Mouse (Mus musculus): ENCODE data around the gene Zfp800. TPM values are rescaled to one million over a fixed set of nuclear protein-coding genes. Genes with fewer than 3 reads are reported as not detected.

The Zfp800 gene
- polyA plus RNA-seq (2017; shearing (Covaris generic)) = 38.6 TPM

DNA sequence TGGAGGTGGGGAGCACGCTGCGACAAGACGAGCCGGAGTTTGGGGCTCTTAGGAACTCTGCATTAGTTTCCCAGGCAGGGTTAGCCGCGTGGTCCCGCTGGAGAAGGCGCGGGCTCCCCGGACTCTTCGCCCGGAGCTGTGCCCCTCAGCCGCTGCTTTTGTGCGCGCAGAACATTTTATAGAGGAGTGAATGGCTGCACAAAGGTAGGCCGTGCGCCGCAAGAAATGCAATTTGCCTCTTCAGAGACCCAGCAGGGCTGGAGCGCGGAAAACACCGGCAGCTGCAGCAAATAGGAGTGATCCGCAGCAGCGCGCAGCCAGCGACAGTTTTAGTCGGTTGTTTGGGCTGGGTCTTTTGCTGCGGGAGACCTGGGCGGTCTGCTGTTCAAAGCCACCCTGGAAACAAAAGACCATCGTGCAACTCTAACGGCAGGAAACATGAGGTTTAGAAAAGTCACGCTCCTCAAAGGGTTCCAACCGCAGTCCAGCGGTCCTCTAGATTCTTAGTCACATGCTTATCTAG, at the start of gene Zfp800:
TSS of gene Zfp800 (minus strand) at position 325 of the 523 bp plus-strand sequence.

DNA sequence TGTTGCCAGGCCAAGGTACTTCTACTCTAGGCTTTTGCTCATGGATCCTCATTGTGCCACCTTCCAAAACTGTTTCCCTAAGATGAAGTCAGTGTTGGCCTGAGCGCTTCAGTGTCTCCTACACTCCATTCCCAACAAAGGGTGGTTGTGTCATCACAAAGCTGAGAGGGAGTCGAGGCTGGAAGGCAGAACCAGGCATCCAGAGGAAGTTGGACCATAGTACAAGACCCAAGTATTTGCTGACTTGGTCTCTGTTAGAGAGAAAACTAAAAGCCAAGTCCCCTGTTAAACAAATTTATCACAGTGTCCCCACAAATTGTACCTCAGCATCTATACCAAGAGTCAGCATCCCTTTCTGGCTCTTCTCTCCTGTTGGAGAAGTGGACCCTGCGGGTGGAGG, 30.5 kb upstream of the Zfp800 start, which contains the start of gene Gcc1:
TSS of gene Gcc1 (minus strand) at position 101 of the 400 bp plus-strand sequence.

DNA sequence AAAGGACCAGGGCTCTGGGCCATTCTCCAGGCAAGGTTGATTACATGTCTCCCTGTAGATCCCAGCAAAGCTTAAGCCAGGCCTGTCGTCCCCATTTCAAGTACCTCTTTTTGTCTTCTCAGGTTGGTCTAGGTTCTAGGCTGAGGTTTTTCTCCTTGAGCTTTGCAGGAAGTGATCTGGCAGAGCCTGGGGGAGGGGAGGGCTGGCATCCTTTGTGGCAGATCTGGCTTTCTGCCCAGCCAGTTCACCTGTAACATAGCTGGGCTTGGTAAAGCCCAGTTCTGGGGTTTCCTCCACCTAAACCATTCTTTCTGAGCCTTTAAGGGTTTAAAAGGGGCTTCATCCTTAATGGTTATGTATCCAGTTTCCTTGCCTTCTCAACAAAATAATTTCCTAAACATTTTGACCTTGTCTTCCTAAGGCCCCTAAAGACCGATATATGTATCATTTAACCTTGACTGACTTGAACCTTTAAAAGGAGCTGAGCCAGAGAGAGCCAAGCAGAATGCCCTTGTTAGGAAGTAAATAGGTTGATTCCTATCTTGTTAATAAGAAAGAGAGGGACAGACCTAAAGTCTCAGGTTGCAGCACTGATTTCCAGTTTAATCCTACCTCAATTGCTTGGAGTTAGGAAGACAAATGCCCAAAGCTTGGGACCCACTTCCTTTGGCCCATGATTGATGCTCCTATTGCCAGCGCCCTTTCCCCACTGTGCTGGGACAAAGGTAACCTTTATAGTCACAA, 29.5 kb upstream of the Zfp800 start, which contains the start of gene Fscn3:
TSS of gene Fscn3 (plus strand) at position 694 of the 744 bp plus-strand sequence.

DNA sequence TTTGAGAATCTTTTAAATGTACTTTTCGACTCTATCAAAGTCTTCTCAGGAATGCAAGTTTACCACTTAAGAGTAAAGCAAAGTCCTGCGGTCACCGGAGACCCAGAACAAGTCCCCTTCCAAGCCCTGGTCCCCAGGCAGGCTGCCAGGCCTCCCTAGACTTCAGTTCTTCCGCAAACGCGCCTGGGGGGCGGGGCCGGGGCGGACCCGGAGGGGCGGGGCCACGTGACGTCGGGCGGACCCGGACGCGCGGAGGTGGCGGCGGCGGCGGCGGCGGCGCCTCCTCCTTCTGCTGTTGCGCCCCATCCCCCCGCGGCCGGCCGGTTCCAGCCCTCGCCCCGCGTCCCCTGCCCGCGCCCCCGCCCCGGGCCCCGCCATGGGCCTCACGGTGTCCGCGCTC, 25.5 kb upstream of the Zfp800 start, which contains the start of gene Arf5:
TSS of gene Arf5 (plus strand) at position 248 of the 400 bp plus-strand sequence.

Other genes with a start within 250 kb of the Zfp800 start
- 106 TPM for gene Arf5, start 25.6 kb upstream of the Zfp800 start, polyA plus RNA-seq (2017; shearing (Covaris generic))
- gene Fscn3, start 29.8 kb upstream of the Zfp800 start, polyA plus RNA-seq (2017; shearing (Covaris generic)) = not detected
- gene Gcc1, start 30.4 kb upstream of the Zfp800 start, polyA plus RNA-seq (2017; shearing (Covaris generic)) = 28.4 TPM
- gene Pax4, start 51.3 kb upstream of the Zfp800 start, polyA plus RNA-seq (2017; shearing (Covaris generic)) = not detected
- gene Snd1, start 77.1 kb upstream of the Zfp800 start, polyA plus RNA-seq (2017; shearing (Covaris generic)) = 130 TPM